Mouse (Mus musculus) splenic B cell, adult 2 months (primary cell): ENCODE results near the gene Speer4b.
"Not testable (repeated sequence)": the region's sequence is repeated elsewhere in the genome, so short reads cannot be mapped to it uniquely, and the experiment has no call there.

Experiments used
- DNase-seq: peaks from one replicate; pipeline ENCODE4 v3.0.0-alpha.2; 2011; ENCODE audit warnings: low read depth, low spot score
- H3K27me3 ChIP-seq: 2 replicates; pipeline ENCODE4 v1.6.1; 2012; ENCODE audit warnings: mild to moderate bottlenecking, low read length, moderate library complexity, mixed read lengths; ENCODE audit not compliant: control insufficient read depth, poor library complexity, insufficient read depth, severe bottlenecking
- H3K36me3 ChIP-seq: 2 replicates; pipeline ENCODE4 v1.6.1; 2012; ENCODE audit warnings: mild to moderate bottlenecking, low read length, moderate library complexity, mixed read lengths; ENCODE audit not compliant: control insufficient read depth, poor library complexity, insufficient read depth, severe bottlenecking

Gene Speer4b

DNA sequence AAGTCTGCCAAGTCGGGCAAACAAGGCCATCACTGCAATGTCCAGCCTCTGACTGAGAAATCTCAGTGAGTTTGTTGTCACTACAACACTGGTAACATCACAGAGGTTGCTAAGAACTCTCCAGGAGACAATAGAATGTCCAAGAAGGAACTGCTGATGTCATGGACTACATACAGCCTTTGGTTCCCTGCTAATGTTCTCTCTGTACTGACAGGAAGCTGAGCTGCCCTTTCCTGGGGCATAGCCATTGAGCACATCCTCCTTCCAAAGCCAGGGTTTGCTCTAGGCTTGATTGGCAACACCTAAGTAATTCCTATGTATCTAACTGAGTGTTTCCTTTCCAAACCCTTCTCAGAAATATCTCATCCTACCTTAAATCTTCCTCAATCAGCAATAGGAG is at the start of gene Speer4b:
TSS of gene Speer4b (minus strand) at position 101 of the 400 bp plus-strand sequence.
- H3K36me3 ChIP-seq, DNase-seq, H3K27me3 ChIP-seq: not testable (repeated sequence)

DNA sequence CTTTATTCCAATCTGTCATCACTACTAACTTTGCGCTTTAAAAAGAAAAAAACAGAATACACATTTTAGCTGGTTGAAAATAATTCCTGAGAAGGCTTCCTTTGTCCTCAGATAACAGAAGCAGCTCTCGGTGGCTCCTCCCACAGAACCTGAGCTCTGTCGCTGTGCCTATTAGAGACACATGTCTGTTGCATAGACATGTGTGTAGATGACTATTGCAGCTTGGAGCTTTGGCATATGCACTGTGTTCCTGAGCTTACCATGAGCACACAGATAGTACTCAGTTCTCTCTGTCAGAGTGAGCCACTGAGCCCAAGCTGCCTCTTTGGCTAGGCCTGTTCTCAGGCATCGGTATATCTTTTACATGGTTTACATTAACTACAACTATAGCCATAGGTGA is 48.1 kb upstream of the Speer4b start:
- DNase-seq = no peak
- H3K36me3 ChIP-seq = no peaks in the 10 kb centered on the region
- H3K27me3 ChIP-seq = no peaks in the 10 kb centered on the region

- H3K36me3 ChIP-seq = no peaks in the 10 kb centered on the region
Measured at GRCm38 (mm10) chr5:27544816-27545270, 43.6 kb upstream of the Speer4b start.

DNA sequence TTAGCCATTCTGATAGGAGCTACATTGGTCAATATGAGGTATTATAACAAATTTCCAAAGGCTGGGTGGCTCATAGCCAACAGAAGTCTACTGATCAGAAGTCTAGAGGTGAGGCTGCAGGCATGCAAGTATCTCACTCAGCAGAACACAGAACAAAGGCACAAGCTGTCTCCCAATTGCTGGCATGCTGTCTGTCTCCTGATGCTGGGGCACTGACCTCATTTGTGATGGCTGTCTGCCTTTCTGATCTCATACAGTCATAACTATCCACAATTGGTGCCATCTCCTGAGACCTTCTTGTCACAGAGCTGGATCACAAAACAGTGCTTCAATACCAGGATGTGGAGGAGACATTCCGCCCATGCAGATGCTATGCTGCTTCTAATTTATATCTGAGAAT is 25.7 kb upstream of the Speer4b start:
- H3K36me3 ChIP-seq = no peaks in the 10 kb centered on the region
- DNase-seq = no peak
- no peaks in the 10 kb centered on the region for H3K27me3 ChIP-seq

More at GRCm38 (mm10) chr5:27544816-27545270, 43.6 kb upstream of the Speer4b start:
- no peaks in the 10 kb centered on the region for H3K27me3 ChIP-seq
- no peak for DNase-seq

GRCm38 (mm10) chr5:27518716-27519115 is 17.5 kb upstream of the Speer4b start:
- H3K36me3 ChIP-seq = no peaks in the 10 kb centered on the region
- no peaks in the 10 kb centered on the region for H3K27me3 ChIP-seq
- DNase-seq = no peak

GRCm38 (mm10) chr5:27490942-27491341 is 10.3 kb downstream of the Speer4b start:
- H3K36me3 ChIP-seq = no peaks in the 10 kb centered on the region
- no peaks in the 10 kb centered on the region for H3K27me3 ChIP-seq
- DNase-seq = no peak

GRCm38 (mm10) chr5:27486138-27486537 is 15.1 kb downstream of the Speer4b start:
- DNase-seq = no peak
- Histone ChIP-seq H3K36me3 (no peaks in the 10 kb centered on the region), H3K27me3 (no peaks in the 10 kb centered on the region)

GRCm38 (mm10) chr5:27481706-27482105 is 19.5 kb downstream of the Speer4b start:
- Histone ChIP-seq H3K27me3 (no peaks in the 10 kb centered on the region), H3K36me3 (no peaks in the 10 kb centered on the region)
- no peak for DNase-seq

- no peak for DNase-seq
- no peaks in the 10 kb centered on the region for H3K36me3 ChIP-seq
- H3K27me3 ChIP-seq = no peaks in the 10 kb centered on the region
Measured at GRCm38 (mm10) chr5:27474964-27475465, 26.2 kb downstream of the Speer4b start.

DNA sequence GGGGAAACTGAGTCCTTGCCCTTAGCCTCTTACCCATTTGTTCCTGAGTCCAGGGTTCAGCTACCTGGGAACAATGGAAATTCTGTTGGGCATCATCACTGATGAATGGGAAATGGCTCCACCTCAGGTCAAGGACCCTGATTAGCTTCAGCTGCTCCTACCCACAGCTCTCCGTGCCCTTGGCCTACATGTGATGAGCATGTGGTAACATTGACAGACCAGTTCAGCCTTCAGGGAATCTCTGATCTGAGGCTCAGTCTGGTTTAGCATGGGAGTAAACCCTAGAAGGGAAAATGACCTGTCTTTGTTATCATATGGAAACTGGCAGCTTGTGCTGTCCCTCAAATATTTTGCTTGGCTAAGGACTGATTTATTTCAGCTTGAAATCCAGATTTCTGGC is 43.6 kb downstream of the Speer4b start:
- Histone ChIP-seq H3K27me3 (no peaks in the 10 kb centered on the region), H3K36me3 (no peaks in the 10 kb centered on the region)
- DNase-seq = no peak

- no peak for DNase-seq
- Histone ChIP-seq H3K36me3 (no peaks in the 10 kb centered on the region), H3K27me3 (no peaks in the 10 kb centered on the region)
Measured at GRCm38 (mm10) chr5:27456981-27457380, 44.3 kb downstream of the Speer4b start.

GRCm38 (mm10) chr5:27454386-27454785 is 46.9 kb downstream of the Speer4b start:
- no peaks in the 10 kb centered on the region for H3K27me3 ChIP-seq
- no peaks in the 10 kb centered on the region for H3K36me3 ChIP-seq
- no peak for DNase-seq

DNA sequence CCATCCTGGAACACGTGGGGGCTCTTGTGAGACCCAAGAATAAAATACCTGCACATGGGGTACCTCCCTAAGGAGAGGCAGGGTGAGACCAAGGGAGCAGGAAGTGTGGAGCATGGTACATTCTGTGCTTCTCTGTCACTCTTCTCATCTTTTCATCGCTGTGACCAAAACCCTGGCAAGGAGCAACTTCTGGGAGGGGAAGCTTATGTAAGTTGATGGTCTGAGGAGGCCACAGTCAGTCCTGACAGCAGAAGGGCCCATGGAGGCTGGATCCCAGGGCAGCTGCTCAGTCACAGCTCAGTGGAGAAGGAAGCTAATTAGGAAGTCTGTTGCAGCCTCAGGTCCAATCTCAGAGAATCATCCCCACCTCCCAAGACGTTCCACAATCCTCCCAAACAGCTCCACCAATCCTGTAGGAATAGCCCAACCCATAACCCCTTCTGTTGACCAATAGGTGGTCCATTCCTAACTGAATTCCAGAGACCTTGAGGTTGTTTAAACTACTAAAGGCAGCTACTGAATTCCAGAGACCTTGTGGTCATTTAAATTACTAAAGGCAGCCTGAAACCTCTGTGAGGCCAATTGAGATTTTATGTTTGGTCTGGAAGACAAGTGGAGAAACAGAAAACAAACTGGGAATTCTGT is 47.9 kb downstream of the Speer4b start:
- Histone ChIP-seq H3K27me3 (no peaks in the 10 kb centered on the region), H3K36me3 (no peaks in the 10 kb centered on the region)
- DNase-seq = no peak
